Mouse (Mus musculus) intestine, embryonic 16.5 days (tissue): Measurements from ENCODE around the gene Mslnl. TPM values are rescaled to one million over a fixed set of nuclear protein-coding genes. Genes with fewer than 3 reads are reported as not detected.

Experiments used
- microRNA-seq: library from miRNA; unstranded; fragments of <30 nt; microRNA quantifications from one replicate; pipeline ENCODE4, GENCODE M21; 2016
- polyA plus RNA-seq: library from polyadenylated mRNA; unstranded; fragments of >200 nt; fragmentation: Nextera tagmentation; extraction: Ambion mirVana; gene quantifications from 2 replicates; pipeline ENCODE4 v1.2.1, GENCODE M21; 2015

Mslnl gene
- polyA plus RNA-seq, 1 experiment from 2014 or later, result 0.05 TPM

Small RNA genes lying within 50 kb of the gene (microRNA-seq; reads per million reads assigned to microRNA genes)
- gene Gm25083, result not detected
- gene Mir6966, result not detected

Other genes starting within 250 kb of the Mslnl start
- 0.78 and 1.0 TPM in 2 replicates for gene Sstr5, start 238.8 kb upstream of the Mslnl start, polyA plus RNA-seq
- 3.6 and 4.3 TPM in 2 replicates for gene Sox8, start 165.4 kb upstream of the Mslnl start, polyA plus RNA-seq
- 39.1 and 40.6 TPM in 2 replicates for gene Lmf1, start 157.0 kb upstream of the Mslnl start, polyA plus RNA-seq
- gene Gng13, start 18.9 kb upstream of the Mslnl start, polyA plus RNA-seq, result 1.9 TPM in 2 replicates
- gene Chtf18, start 8.6 kb upstream of the Mslnl start, polyA plus RNA-seq, result 20.6 and 22.7 TPM in 2 replicates
- gene Rpusd1, start 8.4 kb upstream of the Mslnl start, polyA plus RNA-seq, result 15.8 and 19.4 TPM in 2 replicates
- 27.7 and 33.3 TPM in 2 replicates for gene Msln, start 18.3 kb downstream of the Mslnl start, polyA plus RNA-seq
- 33.6 and 34.6 TPM in 2 replicates for gene Narfl, start 37.7 kb downstream of the Mslnl start, polyA plus RNA-seq
- gene Haghl, start 49.6 kb downstream of the Mslnl start, polyA plus RNA-seq, result 36.8 and 41.1 TPM in 2 replicates
- 0.16 and 0.27 TPM in 2 replicates for gene Ccdc78, start 50.5 kb downstream of the Mslnl start, polyA plus RNA-seq
- 111 and 112 TPM in 2 replicates for gene Fam173a, start 56.9 kb downstream of the Mslnl start, polyA plus RNA-seq
- not detected in 2 replicates for gene AC134908.4, start 59.6 kb downstream of the Mslnl start, polyA plus RNA-seq
- gene Metrn, start 61.1 kb downstream of the Mslnl start, polyA plus RNA-seq, result 34.6 and 37.0 TPM in 2 replicates
- gene Fbxl16, start 73.0 kb downstream of the Mslnl start, polyA plus RNA-seq, result 2.2 and 2.4 TPM in 2 replicates
- 23.4 and 25.5 TPM in 2 replicates for gene Wdr24, start 87.6 kb downstream of the Mslnl start, polyA plus RNA-seq
- gene Jmjd8, start 92.8 kb downstream of the Mslnl start, polyA plus RNA-seq, result 50.1 and 50.9 TPM in 2 replicates
- gene Stub1, start 97.4 kb downstream of the Mslnl start, polyA plus RNA-seq, result 303 and 321 TPM in 2 replicates
- gene Rhbdl1, start 101.3 kb downstream of the Mslnl start, polyA plus RNA-seq, result 1.6 and 2.0 TPM in 2 replicates
- gene Gm20683, start 105.7 kb downstream of the Mslnl start, polyA plus RNA-seq, result 1.4 and 2.3 TPM in 2 replicates
- gene Rhot2, start 108.8 kb downstream of the Mslnl start, polyA plus RNA-seq, result 21.5 and 23.2 TPM in 2 replicates
- gene Wdr90, start 125.5 kb downstream of the Mslnl start, polyA plus RNA-seq, result 11.3 and 11.9 TPM in 2 replicates
- gene Mcrip2, start 132.7 kb downstream of the Mslnl start, polyA plus RNA-seq, result 79.5 and 89.3 TPM in 2 replicates
- 61.0 and 66.9 TPM in 2 replicates for gene Mettl26, start 139.0 kb downstream of the Mslnl start, polyA plus RNA-seq
- 0.16 and 0.55 TPM in 2 replicates for gene Wfikkn1, start 144.8 kb downstream of the Mslnl start, polyA plus RNA-seq
- gene Rab40c, start 183.7 kb downstream of the Mslnl start, polyA plus RNA-seq, result 23.2 and 24.3 TPM in 2 replicates
- gene Pigq, start 208.9 kb downstream of the Mslnl start, polyA plus RNA-seq, result 57.8 and 59.7 TPM in 2 replicates
- 0.73 TPM in 1 of 2 replicates, not detected in the other for gene Nhlrc4, start 208.9 kb downstream of the Mslnl start, polyA plus RNA-seq
- gene A930017K11Rik, start 216.5 kb downstream of the Mslnl start, polyA plus RNA-seq, result 0.21 and 0.22 TPM in 2 replicates
- gene Capn15, start 249.8 kb downstream of the Mslnl start, polyA plus RNA-seq, result 22.3 and 24.5 TPM in 2 replicates